Mouse (Mus musculus): Measurements from ENCODE around the gene Retnla.
"Not testable (repeated sequence)": the region's sequence is repeated elsewhere in the genome, so short reads cannot be mapped to it uniquely, and the experiment has no call there.

The Retnla gene

DNA sequence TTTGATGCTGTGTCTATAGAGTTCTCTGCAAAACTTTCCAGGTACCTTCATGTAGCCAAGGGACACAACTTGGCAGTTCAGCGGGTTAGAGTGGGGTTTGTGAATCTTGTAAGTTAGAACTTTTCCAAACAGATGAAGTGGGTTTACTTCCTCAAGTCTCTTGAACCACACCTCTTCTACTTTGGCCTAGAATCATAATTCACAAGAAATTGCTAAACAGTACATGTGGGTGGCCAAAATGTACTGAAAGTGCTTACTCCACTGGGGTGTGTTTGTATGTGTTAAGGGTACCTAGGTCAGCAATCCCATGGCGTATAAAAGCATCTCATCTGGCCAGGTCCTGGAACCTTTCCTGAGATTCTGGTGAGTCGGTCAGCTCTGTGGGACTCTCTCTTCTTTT, at the start of gene Retnla:
Gene Retnla, plus strand, starts transcription at position 286 of the 400 bp plus-strand sequence.
- DNase-seq (ENCODE audit: low read depth): no peak

- DNase-seq (ENCODE audit: low read depth): no peak
These were observed 44.1 kb upstream of the Retnla start for GRCm38 (mm10) chr16:48798285-48798684.

- peak; percentile 38 for DNase-seq (ENCODE audit: low read depth)
These were observed 42.9 kb upstream of the Retnla start for GRCm38 (mm10) chr16:48799470-48799869.

DNA sequence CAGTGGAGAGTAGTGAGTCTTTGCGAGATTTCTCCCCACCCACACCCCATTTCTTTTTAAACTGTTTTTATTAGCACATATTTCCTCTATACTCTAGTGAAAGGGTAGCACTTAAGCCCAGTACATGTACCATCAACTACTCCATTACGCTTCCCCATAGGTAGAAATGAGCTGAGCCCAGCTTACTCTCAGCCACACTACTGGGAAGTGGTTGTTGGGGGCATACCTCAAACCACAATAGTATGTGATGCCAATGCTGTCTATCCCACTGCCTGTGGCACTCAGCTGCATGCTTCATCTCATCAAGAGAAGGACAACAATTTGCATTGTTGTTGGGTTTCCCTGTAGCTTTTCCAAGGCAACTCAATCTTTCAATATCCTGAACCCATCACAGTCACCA, 41.4 kb upstream of the Retnla start:
- no peak for DNase-seq (ENCODE audit: low read depth)

- no peak for DNase-seq (ENCODE audit: low read depth)
These were observed 36.9 kb upstream of the Retnla start for GRCm38 (mm10) chr16:48805412-48805811.

GRCm38 (mm10) chr16:48806521-48806920, 35.8 kb upstream of the Retnla start:
- no peak for DNase-seq (ENCODE audit: low read depth)

DNA sequence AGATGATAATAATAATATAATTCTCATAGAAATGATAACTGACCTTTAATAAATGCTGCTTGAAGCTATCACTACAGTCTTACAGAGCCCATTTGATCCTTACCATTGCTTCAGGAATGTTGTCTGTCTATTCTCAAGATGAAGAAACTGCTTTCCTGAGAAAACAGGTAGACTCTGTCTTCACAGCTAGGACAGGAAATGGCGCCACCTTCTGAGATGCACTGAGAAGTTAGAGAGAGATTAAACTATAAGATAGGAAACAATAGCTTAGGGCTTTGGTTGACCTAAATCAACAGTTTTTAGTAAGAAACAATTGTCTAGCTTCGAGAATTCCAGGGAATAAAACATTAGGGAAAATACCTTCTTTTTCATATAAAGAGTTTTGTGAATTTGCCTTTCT, 33.0 kb upstream of the Retnla start:
- peak; percentile 47 for DNase-seq (ENCODE audit: low read depth)

DNA sequence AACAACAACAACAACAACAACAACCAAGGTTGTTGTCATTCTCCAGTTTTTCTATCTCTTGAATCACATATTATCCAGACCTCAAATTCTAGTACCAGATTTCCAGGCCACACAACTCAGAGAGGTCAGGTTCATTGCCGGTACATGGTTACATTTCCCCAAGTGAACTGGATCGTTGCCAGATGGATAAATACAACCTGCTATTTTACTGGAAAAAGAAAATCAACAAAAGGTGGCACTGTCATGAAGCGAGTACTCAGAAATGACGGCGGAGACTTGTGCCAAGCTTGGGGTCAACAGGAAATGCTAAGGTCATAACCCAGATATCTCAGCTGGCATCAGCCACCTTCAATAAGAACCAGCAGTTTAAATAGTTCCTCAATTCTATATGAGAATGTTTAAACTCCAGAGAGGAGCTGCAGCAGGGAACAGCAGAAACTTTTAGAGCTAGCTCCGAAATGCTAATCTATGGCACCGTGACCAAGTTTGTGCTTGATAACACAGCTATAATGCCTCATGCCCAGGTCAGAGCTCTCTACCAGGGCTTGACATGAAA, 30.4 kb upstream of the Retnla start:
- no peak for DNase-seq (ENCODE audit: low read depth)

DNA sequence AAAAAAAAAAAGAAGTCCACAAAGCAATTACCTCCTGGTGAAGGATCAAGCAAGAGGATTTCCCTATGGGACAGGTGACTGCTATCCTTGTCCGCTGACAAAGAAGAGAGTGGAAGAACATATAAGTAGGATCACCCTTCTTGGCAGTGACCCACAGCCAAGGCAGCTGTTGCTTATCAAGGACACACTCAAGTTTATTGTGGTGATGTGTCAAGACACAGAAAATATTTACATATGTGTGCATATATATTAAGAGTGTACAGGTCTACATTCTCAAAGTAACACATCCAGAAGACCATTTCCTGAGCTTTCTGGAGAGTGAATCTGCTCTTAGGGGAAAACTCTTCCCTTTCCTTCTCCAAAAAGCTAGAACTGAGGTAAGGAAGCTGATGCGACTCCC, 25.7 kb upstream of the Retnla start, which contains the start of gene Retnlb:
Gene Retnlb, plus strand, starts transcription at position 162 of the 400 bp plus-strand sequence.
- no peak for DNase-seq (ENCODE audit: low read depth)

DNA sequence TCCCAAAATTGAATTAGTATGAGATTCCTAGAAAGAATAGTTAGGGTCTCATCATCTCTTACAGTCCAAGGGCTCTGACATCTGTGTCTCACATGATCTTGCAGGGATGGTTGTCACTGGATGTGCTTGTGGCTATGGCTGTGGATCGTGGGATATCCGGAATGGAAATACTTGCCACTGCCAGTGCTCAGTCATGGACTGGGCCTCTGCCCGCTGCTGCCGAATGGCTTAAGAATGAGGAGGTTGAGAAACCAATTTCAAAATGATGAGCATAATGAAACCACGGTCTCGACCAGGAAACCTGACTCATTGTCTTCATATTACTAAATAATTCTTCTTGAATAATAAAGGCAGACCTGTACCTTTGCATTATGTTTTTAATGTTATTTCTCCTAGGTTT, 23.8 kb upstream of the Retnla start:
- peak; percentile 46 for DNase-seq (ENCODE audit: low read depth)

GRCm38 (mm10) chr16:48826474-48826873, 15.9 kb upstream of the Retnla start:
- no peak for DNase-seq (ENCODE audit: low read depth)

DNA sequence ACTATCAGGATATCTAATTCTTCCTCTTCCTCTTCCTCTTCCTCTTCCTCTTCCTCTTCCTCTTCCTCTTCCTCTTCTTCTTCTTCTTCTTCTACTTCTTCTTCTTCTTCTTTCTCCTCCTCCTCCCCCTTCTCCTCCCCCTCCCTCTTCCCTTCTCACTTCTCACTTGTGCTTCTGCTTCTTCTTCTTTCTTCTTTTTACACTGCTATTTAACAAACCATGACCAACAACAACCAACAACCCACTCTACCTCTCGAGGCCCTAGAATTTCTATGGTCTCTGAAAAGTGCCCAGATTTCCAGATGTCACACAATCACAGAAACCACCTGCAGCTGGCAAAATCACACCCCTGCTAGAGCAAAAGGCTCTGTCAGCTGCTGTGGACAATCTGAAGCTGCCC, 14.7 kb upstream of the Retnla start:
- no peak for DNase-seq (ENCODE audit: low read depth)

GRCm38 (mm10) chr16:48829060-48829459, 13.3 kb upstream of the Retnla start:
- peak; percentile 22 for DNase-seq (ENCODE audit: low read depth)

GRCm38 (mm10) chr16:48832055-48832454, 10.3 kb upstream of the Retnla start:
- DNase-seq (ENCODE audit: low read depth): no peak

DNA sequence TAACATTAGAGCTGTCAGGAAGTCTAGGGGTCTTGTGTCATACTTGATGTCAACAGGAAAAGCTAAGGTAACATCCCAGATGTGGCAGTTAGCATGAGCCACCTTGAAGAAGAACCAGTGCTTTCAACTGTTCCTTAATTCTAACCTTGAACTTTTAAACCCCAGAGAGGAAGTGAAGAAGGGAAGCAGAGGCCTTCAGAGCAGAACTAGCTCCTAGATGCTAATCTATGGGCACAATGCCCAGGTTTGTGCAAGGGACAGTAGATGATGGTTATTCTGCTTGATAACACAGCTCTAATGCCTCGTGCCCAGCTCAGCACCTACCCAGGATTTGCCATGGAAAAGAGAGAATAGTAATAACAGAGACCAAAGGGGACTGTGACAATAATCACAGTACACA, 8.7 kb upstream of the Retnla start:
- not testable (repeated sequence) for DNase-seq (ENCODE audit: low read depth)

DNA sequence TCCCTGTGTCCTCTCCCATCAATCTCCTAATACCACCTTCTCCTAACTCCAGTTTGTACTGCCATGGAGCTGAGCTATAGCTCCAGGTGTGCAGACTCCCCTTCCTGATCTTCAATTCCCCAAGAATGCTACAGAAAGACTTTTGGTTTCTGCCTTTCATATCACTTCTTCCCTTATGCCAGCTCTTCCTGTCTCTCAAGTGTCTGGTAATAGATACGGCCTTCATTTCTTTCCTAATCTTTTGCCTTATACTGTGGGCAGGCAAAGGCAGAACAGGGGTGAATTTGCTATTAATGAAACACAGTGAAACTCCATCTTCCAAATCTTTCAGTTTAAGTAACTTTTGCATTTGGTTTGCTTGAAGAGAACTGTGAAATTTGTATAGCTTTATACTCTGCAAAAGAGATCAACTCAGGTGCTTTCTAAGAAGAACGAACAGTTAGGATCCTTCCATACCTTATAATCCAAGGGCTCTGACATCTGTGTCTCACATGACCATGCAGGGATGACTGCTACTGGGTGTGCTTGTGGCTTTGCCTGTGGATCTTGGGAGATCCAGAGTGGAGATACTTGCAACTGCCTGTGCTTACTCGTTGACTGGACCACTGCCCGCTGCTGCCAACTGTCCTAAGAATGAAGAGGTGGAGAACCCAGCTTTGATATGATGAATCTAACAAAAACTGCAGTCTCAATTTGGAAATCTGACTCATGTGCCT, 1.5 kb downstream of the Retnla start:
- no peak for DNase-seq (ENCODE audit: low read depth)

- not testable (repeated sequence) for DNase-seq (ENCODE audit: low read depth)
These were observed 22.7 kb downstream of the Retnla start for GRCm38 (mm10) chr16:48865004-48865403.

GRCm38 (mm10) chr16:48867690-48868089, 25.3 kb downstream of the Retnla start:
- no peak for DNase-seq (ENCODE audit: low read depth)

DNA sequence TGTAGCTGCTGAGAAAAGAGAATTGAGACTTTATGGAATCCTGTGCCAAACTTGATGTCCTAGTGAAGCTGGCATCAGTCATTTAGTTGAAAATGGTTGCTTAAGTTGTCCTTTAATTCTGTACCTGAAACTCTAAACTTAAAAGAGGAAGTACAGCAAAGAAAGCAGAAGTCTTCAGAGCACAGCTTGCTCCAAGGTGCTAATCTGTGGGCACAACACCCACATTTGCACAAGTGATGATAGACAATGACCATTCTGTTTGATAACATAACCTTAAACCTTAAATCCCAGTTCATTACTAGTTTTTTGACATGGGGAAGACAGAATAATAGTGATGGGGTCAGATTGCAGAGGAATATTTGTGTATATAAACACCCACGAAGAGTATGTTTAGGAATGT, 26.3 kb downstream of the Retnla start:
- DNase-seq (ENCODE audit: low read depth): no peak

DNA sequence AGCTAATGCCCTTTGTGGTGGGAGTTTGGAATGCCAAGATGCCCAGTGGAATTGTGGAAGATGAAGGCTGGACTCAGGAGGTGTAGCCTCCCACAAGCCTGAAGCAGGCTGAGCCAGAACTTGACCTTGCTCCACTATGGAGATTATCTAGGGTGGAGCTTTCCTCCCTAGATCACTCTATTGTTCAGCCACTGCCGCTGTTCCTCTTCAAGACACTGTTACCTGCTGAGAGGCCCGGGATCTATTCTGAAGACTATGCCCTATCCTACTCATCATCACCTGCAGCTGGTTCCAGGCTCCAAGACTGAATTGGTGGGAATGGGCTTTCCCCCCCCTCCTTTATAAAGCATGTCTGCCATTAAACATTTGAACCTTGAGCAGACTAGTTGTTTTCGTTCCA, 27.3 kb downstream of the Retnla start:
- DNase-seq (ENCODE audit: low read depth): no peak

DNA sequence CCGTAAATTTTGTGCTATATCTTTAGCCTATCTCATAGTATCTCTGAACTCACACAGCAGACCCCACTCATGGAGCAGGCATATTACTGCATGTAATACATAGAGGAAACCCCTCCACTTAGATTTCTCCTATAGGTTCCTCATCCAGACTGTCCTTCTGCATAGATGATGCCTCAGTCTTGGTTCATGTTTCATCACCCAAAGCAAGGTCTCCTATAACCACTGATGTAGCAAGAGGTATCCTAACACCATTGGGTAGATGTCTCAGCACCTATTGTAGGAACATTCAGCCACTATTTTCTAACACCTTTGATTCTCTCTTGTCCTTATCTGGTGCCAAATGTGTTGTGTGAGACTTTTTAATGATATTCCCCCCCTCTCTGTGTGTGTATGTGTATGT, 29.4 kb downstream of the Retnla start:
- DNase-seq (ENCODE audit: low read depth): no peak

- DNase-seq (ENCODE audit: low read depth): no peak
These were observed 30.0 kb downstream of the Retnla start, which contains the start of gene Retnlg for GRCm38 (mm10) chr16:48872321-48872720. TSS of gene Retnlg (plus strand) at chr16:48872621.

DNA sequence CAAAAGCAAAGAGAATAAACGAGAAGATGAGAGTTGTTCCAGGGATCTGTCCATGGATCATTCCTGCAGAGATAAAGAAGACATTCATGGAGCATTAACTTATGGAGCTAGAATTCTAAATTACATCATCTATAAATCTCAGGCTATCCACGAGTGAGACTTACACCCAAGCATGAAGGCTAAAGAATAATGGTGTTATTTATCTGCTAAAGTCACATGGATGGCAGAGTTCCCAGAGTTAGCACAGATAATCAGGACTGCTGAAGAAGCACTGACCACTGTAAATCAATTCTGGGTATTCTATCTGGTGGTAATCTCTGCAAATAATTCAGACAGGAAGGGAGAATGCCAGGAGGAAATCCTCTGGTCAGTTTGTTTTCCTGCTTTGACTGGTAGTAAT, 48.4 kb downstream of the Retnla start:
- DNase-seq (ENCODE audit: low read depth): peak; percentile 21
